In the genomic region with DNA sequence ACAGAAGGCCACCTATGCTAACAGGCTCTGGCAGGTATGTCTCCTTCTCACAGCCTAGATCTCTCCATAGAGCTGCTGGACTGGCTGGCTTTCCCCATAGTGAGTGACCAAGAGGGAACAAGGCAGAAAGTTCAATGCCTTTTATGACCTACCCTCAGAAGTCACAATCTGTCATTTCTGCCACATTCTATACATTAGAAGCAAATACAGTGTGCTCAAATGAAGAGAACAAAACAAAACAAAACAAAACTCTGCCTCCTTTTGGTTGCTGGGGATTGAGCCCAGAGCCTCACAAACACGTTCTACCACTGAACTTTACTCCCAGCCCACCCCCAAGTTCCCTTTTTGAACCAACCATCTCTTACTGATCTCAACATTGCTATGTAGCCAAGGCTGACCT, we compare ENCODE assay signal across 8 mouse cellular contexts. TPM values are rescaled to one million over a fixed set of nuclear protein-coding genes. Genes with fewer than 3 reads are reported as not detected.
DNase-seq lines count a peak whose midpoint lies in the region; ATAC-seq lines count a peak whose summit lies in the region.

Srpk2 (minus strand) TSS at position 101 of the 400 bp plus-strand sequence.

- no peaks in the 10 kb centered on the region for H3K36me3 ChIP-seq in liver, embryonic 11.5 days (ENCODE audit: control insufficient read depth, insufficient read depth, low read length)
- H3K36me3 ChIP-seq in liver, embryonic 12.5 days, result no peaks in the 10 kb centered on the region
- H3K36me3 ChIP-seq in embryonic facial prominence, embryonic 10.5 days (replicated peaks), result no peaks in the 10 kb centered on the region
- H3K36me3 ChIP-seq in neural tube, embryonic 13.5 days, result no peaks in the 10 kb centered on the region

- H3K27ac ChIP-seq in liver, embryonic 11.5 days (ENCODE audit: low read depth, low read length), result no peak within 1 kb of the TSS
- no peak within 1 kb of the TSS for H3K27ac ChIP-seq in liver, embryonic 12.5 days
- H3K27ac ChIP-seq in embryonic facial prominence, embryonic 10.5 days (replicated peaks), result no peak within 1 kb of the TSS
- no peak within 1 kb of the TSS for H3K27ac ChIP-seq in neural tube, embryonic 13.5 days (replicated peaks)

- H3K27me3 ChIP-seq in liver, embryonic 11.5 days (replicated peaks; ENCODE audit: control insufficient read depth, insufficient read depth, low read length), result no peaks in the 10 kb centered on the region
- no peaks in the 10 kb centered on the region for H3K27me3 ChIP-seq in liver, embryonic 12.5 days (replicated peaks)
- no peaks in the 10 kb centered on the region for H3K27me3 ChIP-seq in embryonic facial prominence, embryonic 10.5 days (replicated peaks; ENCODE audit: low read depth, poor library complexity, severe bottlenecking)
- no peaks in the 10 kb centered on the region for H3K27me3 ChIP-seq in neural tube, embryonic 13.5 days

- DNase-seq in liver, embryonic 11.5 days (ENCODE audit: low spot score), result no peak
- no peak for DNase-seq in embryonic facial prominence, embryonic 10.5 days (ENCODE audit: low spot score)
- no peak for DNase-seq in heart, adult 8-10 months (ENCODE audit: low spot score)
- no peak for DNase-seq in layer of hippocampus, postnatal 14 days (ENCODE audit: low spot score in 2 of 2)
- no peak for DNase-seq in cerebellum, postnatal 25 days
- DNase-seq in cerebellum, postnatal 36 days, result no peak

- H3K4me3 ChIP-seq in liver, embryonic 11.5 days (ENCODE audit: low read depth, low read length), result no peak within 1 kb of the TSS
- no peak within 1 kb of the TSS for H3K4me3 ChIP-seq in liver, embryonic 12.5 days
- no peak within 1 kb of the TSS for H3K4me3 ChIP-seq in embryonic facial prominence, embryonic 10.5 days
- H3K4me3 ChIP-seq in neural tube, embryonic 13.5 days, result no peak within 1 kb of the TSS

- no peak within 1 kb of the TSS for H3K4me2 ChIP-seq in liver, embryonic 11.5 days
- no peak within 1 kb of the TSS for H3K4me2 ChIP-seq in liver, embryonic 12.5 days
- H3K4me2 ChIP-seq in neural tube, embryonic 13.5 days, result no peak within 1 kb of the TSS

- WGBS in liver, embryonic 11.5 days, result 50% methylated on average over 1 of the region's 1 CpGs
- 39% methylated on average over 1 of the region's 1 CpGs for WGBS in liver, embryonic 12.5 days (ENCODE audit: insufficient replicate concordance)
- 72% methylated on average over 1 of the region's 1 CpGs for WGBS in embryonic facial prominence, embryonic 10.5 days
- WGBS in neural tube, embryonic 13.5 days, result 70% methylated on average over 1 of the region's 1 CpGs

- no peak for ATAC-seq in liver, embryonic 11.5 days (replicated peaks; ENCODE audit: low FRiP score)
- no peak for ATAC-seq in liver, embryonic 12.5 days
- no peak for ATAC-seq in neural tube, embryonic 13.5 days (ENCODE audit: low read depth)

- H3K9ac ChIP-seq in liver, embryonic 11.5 days (ENCODE audit: low read depth, low read length), result no peak within 1 kb of the TSS
- H3K9ac ChIP-seq in liver, embryonic 12.5 days, result no peak within 1 kb of the TSS
- no peak within 1 kb of the TSS for H3K9ac ChIP-seq in neural tube, embryonic 13.5 days

- H3K4me1 ChIP-seq in liver, embryonic 11.5 days (replicated peaks; ENCODE audit: control insufficient read depth, insufficient read depth, low read length), result no peaks in the 10 kb centered on the region
- no peaks in the 10 kb centered on the region for H3K4me1 ChIP-seq in liver, embryonic 12.5 days
- H3K4me1 ChIP-seq in embryonic facial prominence, embryonic 10.5 days, result no peaks in the 10 kb centered on the region
- H3K4me1 ChIP-seq in neural tube, embryonic 13.5 days (replicated peaks), result no peaks in the 10 kb centered on the region

- no peaks in the 10 kb centered on the region for H3K9me3 ChIP-seq in liver, embryonic 11.5 days (ENCODE audit: control insufficient read depth, low read length)
- no peaks in the 10 kb centered on the region for H3K9me3 ChIP-seq in liver, embryonic 12.5 days (replicated peaks)
- H3K9me3 ChIP-seq in embryonic facial prominence, embryonic 10.5 days, result no peaks in the 10 kb centered on the region
- no peaks in the 10 kb centered on the region for H3K9me3 ChIP-seq in neural tube, embryonic 13.5 days

RNA-seq across cellular contexts. Expression of gene Srpk2, which starts in this region (rescaled TPM):
- polyA plus RNA-seq in liver, embryonic 11.5 days (2014; fragmentation: Nextera tagmentation; extraction: Ambion mirVana), result 20.7 and 20.8 TPM in 2 replicates
- polyA plus RNA-seq in liver, embryonic 12.5 days (2016; fragmentation: Nextera tagmentation; extraction: Ambion mirVana), result 9.2 and 9.4 TPM in 2 replicates
- polyA plus RNA-seq in embryonic facial prominence, embryonic 10.5 days (2016; fragmentation: Nextera tagmentation; extraction: Ambion mirVana), result 48.5 and 57.1 TPM in 2 replicates
- total RNA-seq in heart, adult 8-10 months (2022), result 10 to 100 TPM; 41.1 to 48.5 (median 42.5) TPM
- total RNA-seq in layer of hippocampus, postnatal 14 days (2021), result 100 to 1,000 TPM; 139 to 157 TPM
- 91.1 and 96.1 TPM in 2 replicates for polyA plus RNA-seq in neural tube, embryonic 13.5 days (2015; fragmentation: Nextera tagmentation; extraction: Ambion mirVana)
